Mouse (Mus musculus) MEL (cell line): Measurements from ENCODE around the gene Dcun1d1.

Experiments used
- EP300 ChIP-seq, 2 experiments: IDR thresholded peaks; 2 replicates each; pipeline ENCODE4 v1.6.1; 2011; ENCODE audit warnings: improper control_type of control experiment in 2 of 2, low read length in 2 of 2, low read depth in 1 of 2, mild to moderate bottlenecking in 1 of 2
- GATA1 ChIP-seq: IDR thresholded peaks from 2 replicates; pipeline ENCODE4 v1.6.1; 2011; ENCODE audit warnings: low read depth, low read length, improper control_type of control experiment
- JUND ChIP-seq: IDR thresholded peaks from 2 replicates; pipeline ENCODE4 v1.6.1; 2011; ENCODE audit warnings: low read depth, mild to moderate bottlenecking, improper control_type of control experiment, low read length
- POLR2A ChIP-seq, 2 experiments: IDR thresholded peaks; 2 replicates each; pipeline ENCODE4 v1.6.1; 2011 to 2012; ENCODE audit warnings: low read length in 2 of 2, mild to moderate bottlenecking in 2 of 2, control low read depth in 1 of 2, improper control_type of control experiment in 1 of 2, low read depth in 1 of 2, moderate library complexity in 1 of 2; ENCODE audit not compliant: control insufficient read depth in 1 of 2, insufficient read depth in 1 of 2, poor library complexity in 1 of 2
- USF1 ChIP-seq: IDR thresholded peaks from 2 replicates; pipeline ENCODE4 v1.6.1; 2014; ENCODE audit warnings: low read depth, mild to moderate bottlenecking, inconsistent platforms, low read length, improper control_type of control experiment, moderate library complexity
- USF2 ChIP-seq, 2 experiments: IDR thresholded peaks; 2 replicates each; pipeline ENCODE4 v1.6.1; 2011 to 2012; ENCODE audit warnings: improper control_type of control experiment in 2 of 2, low read length in 2 of 2, borderline replicate concordance in 1 of 2, inconsistent platforms in 1 of 2, low read depth in 1 of 2, mild to moderate bottlenecking in 1 of 2; ENCODE audit not compliant: insufficient read depth in 1 of 2
- ZNF384 ChIP-seq: IDR thresholded peaks from 2 replicates; pipeline ENCODE4 v1.6.1; 2012; ENCODE audit warnings: low read depth, mild to moderate bottlenecking, inconsistent platforms, low read length, improper control_type of control experiment

GRCm38 (mm10) chr3:35923495-35923894 lies 13.8 kb downstream of the Dcun1d1 start:
- TF ChIP-seq EP300 (IDR thresholded peaks at IDR 0.05; ENCODE audit: low read depth in 1 of 2, low read length in 2 of 2) (peak; percentile 97 to 98), ZNF384 (no peak; the same call in 1 of the 2 replicates), POLR2A (IDR thresholded peaks at IDR 0.05; ENCODE audit: control insufficient read depth in 1 of 2, insufficient read depth in 1 of 2, low read depth in 1 of 2, low read length in 2 of 2, poor library complexity in 1 of 2) (peak in 1 of 2 experiments; percentile 39; a peak in 1 of 4 replicates), JUND (no peak), USF1 (no peak), USF2 (IDR thresholded peaks at IDR 0.05; ENCODE audit: borderline replicate concordance in 1 of 2, insufficient read depth in 1 of 2, low read depth in 1 of 2, low read length in 2 of 2) (no peak), GATA1 (peak; percentile 97)
